Mouse (Mus musculus): Measurements from ENCODE around the gene Agpat4.
A peak's percentile ranks its signal among the peaks of the same experiment; 100 is the strongest.

Gene Agpat4

GRCm38 (mm10) chr17:12231087-12231486 is 112.6 kb downstream of the Agpat4 start:
- DNase-seq: no peak

- DNase-seq: no peak
These were observed 114.2 kb downstream of the Agpat4 start for GRCm38 (mm10) chr17:12232724-12233123.

DNA sequence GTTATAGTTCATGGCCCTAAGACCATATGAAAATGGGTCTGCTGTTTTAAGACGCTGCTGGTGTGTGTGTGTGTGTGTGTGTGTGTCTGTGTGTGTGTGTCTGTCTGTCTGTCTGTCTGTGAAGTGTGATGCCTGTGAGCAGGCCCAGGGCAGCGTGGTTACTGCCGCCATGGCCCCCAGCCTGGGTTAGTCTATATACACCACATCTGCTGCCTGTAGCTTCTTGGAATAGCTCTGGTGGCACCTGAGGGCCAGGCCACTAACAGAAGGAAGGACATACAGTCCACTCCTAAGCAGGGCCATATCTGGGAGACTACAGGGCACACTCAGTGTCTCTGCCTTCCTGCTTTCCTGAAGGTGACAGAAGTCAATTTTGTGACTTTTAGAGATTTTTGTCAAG is 122.2 kb downstream of the Agpat4 start:
- DNase-seq: no peak

GRCm38 (mm10) chr17:12249783-12250504 is 131.4 kb downstream of the Agpat4 start:
- DNase-seq: peak; percentile 32

DNA sequence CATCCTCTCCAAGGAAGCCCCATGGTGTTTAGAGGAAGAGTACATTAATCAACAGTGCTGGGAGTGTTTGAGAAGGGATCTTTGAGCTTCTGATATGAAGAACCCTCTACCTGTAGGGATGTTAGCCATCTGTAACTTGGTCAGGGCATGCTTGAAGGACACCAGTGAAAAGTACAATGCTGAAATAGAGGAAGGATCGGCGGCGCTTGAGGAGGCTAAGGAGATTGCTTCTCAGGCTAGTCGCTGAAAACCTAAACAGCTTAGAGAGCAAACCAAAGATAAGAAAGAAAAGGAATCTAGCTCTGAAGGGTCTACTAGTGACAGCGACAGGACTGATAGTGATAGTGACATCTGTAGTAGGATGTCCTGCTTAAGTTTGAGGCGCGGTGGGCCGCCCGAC is 132.1 kb downstream of the Agpat4 start:
- no peak for DNase-seq

GRCm38 (mm10) chr17:12256142-12256541 is 137.6 kb downstream of the Agpat4 start:
- no peak for DNase-seq

DNA sequence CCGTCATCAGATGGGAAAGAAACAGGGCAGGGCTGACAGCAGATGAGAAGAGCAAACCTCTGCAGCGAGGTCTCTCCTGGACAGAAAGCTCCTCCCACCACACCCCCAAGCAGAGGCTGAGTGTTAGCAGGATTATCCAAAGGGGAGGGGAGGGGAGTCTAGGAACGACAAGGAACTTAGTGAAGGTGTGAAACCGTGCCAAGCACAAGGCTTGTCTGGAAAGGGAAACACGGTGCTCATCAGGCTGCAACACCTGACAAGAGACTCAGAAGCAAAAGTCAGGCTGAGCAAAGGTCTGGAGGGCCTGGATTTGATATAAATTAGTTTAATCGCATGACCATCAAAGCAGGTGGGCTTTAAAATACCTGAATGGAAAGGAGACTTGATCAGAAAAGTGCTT is 140.0 kb downstream of the Agpat4 start:
- DNase-seq: no peak

GRCm38 (mm10) chr17:12259957-12260356 is 141.5 kb downstream of the Agpat4 start:
- no peak for DNase-seq

DNA sequence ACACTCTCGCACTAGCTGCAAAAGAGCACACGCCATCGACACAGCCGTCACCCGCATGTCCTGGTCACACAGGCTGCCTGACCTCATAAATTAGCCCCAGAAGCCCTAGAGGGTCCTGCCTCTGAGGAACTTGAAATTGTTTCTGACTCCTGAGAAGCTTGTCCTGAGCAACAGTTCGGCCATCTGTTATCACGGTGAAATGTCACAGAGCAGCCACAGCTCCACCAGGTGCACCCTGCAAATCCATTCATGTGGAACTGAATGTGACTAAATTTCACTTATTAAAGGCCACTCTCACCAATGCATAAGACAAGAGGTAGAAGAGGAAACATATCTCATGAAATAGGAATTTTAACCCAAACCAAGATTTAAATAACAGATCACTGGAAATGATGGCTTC is 142.9 kb downstream of the Agpat4 start:
- no peak for DNase-seq

- DNase-seq: no peak
These were observed 143.4 kb downstream of the Agpat4 start for GRCm38 (mm10) chr17:12261887-12262286.

GRCm38 (mm10) chr17:12262851-12263250 is 144.3 kb downstream of the Agpat4 start:
- DNase-seq: no peak

GRCm38 (mm10) chr17:12263787-12264186 is 145.3 kb downstream of the Agpat4 start:
- no peak for DNase-seq

DNA sequence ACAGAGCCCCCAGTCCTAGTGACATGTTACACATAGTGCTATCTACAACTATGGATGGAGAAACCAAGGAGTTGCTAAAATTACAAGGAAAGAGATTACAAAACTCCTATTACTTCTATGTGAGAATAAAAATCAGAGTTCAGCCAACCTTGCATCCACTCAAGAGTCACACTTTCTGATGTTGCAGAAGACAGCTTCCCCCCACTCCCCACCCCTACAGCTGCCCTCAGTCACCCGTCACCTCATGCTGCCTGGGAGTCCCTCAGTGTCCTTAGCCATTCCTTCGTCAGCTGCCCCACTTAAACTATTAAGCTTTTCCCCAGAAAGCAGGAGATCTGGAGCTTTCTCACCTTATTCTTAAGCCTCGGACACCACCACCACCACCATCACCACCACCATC is 145.8 kb downstream of the Agpat4 start:
- no peak for DNase-seq

DNA sequence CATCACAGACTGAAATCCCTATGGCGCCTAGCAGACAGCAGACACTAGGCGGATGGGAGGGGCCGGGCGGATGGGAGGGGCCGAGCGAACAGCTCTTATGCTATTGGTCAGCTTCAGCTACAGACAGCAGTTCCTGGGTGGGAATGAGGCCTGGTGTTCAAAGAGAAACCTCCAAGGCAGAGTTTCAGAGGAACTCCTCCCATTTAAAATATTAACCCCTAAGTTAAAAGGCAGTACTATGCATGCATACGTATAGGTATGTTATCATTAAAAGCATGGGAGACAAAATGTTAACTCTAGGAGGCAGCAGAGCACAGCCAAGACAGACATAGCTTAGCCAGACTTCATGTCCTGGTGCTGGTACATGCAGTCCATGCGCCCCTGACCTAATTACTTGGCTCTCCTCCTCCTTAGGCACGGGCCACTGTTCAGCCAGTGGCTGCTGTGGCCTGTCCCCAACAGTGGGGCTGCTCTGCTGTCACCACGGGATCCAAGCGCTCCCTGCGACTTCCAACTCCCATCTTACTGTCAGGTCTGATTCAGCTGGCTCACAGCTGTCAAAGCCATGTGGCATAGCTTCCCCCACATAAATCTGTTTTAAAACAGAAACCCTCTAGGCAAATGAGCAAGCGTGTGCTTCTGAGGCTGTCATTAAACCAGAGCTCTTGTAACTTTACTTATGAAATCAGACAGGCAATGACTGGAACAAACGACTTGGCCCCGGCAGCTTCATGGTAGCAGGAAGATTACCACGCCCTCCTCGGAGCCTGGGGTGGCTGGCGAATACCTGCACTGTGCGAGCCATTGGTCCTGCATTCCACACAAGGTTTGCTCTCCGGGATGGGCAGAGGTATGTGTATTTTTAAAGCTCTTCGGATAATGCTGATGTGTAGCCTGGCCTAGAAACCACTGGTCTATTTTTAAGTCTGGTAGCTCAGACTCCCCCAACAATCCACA is 147.7 kb downstream of the Agpat4 start:
- DNase-seq: peak; percentile 82

- DNase-seq: no peak
These were observed 149.6 kb downstream of the Agpat4 start for GRCm38 (mm10) chr17:12268091-12268490.

GRCm38 (mm10) chr17:12268538-12268937 is 150.0 kb downstream of the Agpat4 start:
- no peak for DNase-seq

All from retina, postnatal 1 day (tissue).